Comparison of ENCODE assay signal across 23 mouse cellular contexts in the genomic region with DNA sequence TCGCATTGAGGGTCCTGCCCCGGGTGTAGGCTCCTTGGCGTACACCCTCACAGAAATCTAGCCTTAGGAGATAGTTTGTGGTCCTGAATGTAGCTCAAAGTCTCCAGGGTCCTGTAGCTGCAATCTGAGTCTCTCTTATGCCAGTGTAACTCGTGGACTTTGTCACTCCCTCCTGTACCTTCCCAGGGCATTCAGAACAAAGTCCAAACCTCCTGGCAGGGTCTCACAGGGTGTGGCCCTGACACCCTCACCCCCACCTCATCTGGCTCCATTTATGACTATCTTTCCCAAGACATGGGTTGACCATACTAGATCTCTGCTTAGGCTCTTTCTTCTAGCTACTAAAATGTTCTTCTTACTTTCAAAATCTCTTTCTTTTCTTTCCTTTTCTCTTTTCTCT.
"Had no signal": no experiment of that assay in that cellular context is flagged by ENCODE, and none has a peak within 500 bp of the region (broad histone marks: within the 10 kb centered on the region; RNA-seq: fewer than 3 reads in every experiment).

No protein-coding gene starts in this region.

- ATAC-seq: hindbrain, embryonic 16.5 days; inflammation-experienced regulatory T-cells, adult 6 months; liver, embryonic 12.5 days had no signal

- DNase-seq: gastrocnemius, adult 2 months; gastrocnemius, postnatal 10 days; gastrocnemius, postnatal 25 days; heart, adult 18-20 months; heart, postnatal 10 days; heart, postnatal 4 days; kidney, adult 11 months; layer of hippocampus, adult 9-11 months; layer of hippocampus, postnatal 36 days; left cerebral cortex, postnatal 4 days had no signal

- H3K4me2 ChIP-seq: heart, embryonic 12.5 days; hindbrain, embryonic 12.5 days; hindbrain, embryonic 14.5 days; kidney, embryonic 15.5 days; limb, embryonic 13.5 days; limb, embryonic 15.5 days; liver, embryonic 12.5 days had no signal

- H3K9me3 ChIP-seq: heart, embryonic 10.5 days; hindbrain, embryonic 10.5 days; hindbrain, embryonic 12.5 days; kidney, embryonic 15.5 days; limb, embryonic 13.5 days; limb, embryonic 15.5 days; liver, embryonic 12.5 days had no signal

- H3K27ac ChIP-seq: gastrocnemius, adult 2 months; heart, embryonic 10.5 days; hindbrain, embryonic 10.5 days; hindbrain, embryonic 12.5 days; hindbrain, embryonic 14.5 days; kidney, embryonic 15.5 days; kidney, postnatal 0 days; limb, embryonic 13.5 days; limb, embryonic 15.5 days; liver, embryonic 12.5 days; liver, embryonic 14.5 days had no signal

- H3K4me3 ChIP-seq: gastrocnemius, adult 2 months; heart, embryonic 10.5 days; heart, embryonic 12.5 days; hindbrain, embryonic 10.5 days; hindbrain, embryonic 12.5 days; kidney, embryonic 15.5 days; limb, embryonic 13.5 days; limb, embryonic 15.5 days; liver, embryonic 12.5 days had no signal

- H3K4me1 ChIP-seq: heart, embryonic 10.5 days; heart, embryonic 12.5 days; hindbrain, embryonic 10.5 days; hindbrain, embryonic 12.5 days; kidney, embryonic 15.5 days; limb, embryonic 13.5 days; limb, embryonic 15.5 days; liver, embryonic 12.5 days had no signal

- H3K27me3 ChIP-seq: hindbrain, embryonic 12.5 days; kidney, embryonic 15.5 days; limb, embryonic 13.5 days; limb, embryonic 15.5 days; liver, embryonic 12.5 days had no signal

- H3K9ac ChIP-seq: heart, embryonic 12.5 days; hindbrain, embryonic 12.5 days; hindbrain, embryonic 14.5 days; kidney, embryonic 15.5 days; limb, embryonic 13.5 days; limb, embryonic 15.5 days; liver, embryonic 12.5 days; liver, embryonic 14.5 days had no signal

- H3K36me3 ChIP-seq: heart, embryonic 10.5 days; heart, embryonic 12.5 days; hindbrain, embryonic 10.5 days; hindbrain, embryonic 12.5 days; kidney, embryonic 15.5 days; limb, embryonic 13.5 days; limb, embryonic 15.5 days; liver, embryonic 12.5 days had no signal
